Mouse (Mus musculus) telencephalon, adult 2 months (tissue): Measurements from ENCODE around the gene Gm128.
"Not testable (repeated sequence)": the region's sequence is repeated elsewhere in the genome, so short reads cannot be mapped to it uniquely, and the experiment has no call there.

ENCODE experiments used
- DNase-seq: peaks from one replicate; pipeline ENCODE4 v3.0.0-alpha.2; 2011; ENCODE audit warnings: low read depth, low spot score

Gm128 gene

DNA sequence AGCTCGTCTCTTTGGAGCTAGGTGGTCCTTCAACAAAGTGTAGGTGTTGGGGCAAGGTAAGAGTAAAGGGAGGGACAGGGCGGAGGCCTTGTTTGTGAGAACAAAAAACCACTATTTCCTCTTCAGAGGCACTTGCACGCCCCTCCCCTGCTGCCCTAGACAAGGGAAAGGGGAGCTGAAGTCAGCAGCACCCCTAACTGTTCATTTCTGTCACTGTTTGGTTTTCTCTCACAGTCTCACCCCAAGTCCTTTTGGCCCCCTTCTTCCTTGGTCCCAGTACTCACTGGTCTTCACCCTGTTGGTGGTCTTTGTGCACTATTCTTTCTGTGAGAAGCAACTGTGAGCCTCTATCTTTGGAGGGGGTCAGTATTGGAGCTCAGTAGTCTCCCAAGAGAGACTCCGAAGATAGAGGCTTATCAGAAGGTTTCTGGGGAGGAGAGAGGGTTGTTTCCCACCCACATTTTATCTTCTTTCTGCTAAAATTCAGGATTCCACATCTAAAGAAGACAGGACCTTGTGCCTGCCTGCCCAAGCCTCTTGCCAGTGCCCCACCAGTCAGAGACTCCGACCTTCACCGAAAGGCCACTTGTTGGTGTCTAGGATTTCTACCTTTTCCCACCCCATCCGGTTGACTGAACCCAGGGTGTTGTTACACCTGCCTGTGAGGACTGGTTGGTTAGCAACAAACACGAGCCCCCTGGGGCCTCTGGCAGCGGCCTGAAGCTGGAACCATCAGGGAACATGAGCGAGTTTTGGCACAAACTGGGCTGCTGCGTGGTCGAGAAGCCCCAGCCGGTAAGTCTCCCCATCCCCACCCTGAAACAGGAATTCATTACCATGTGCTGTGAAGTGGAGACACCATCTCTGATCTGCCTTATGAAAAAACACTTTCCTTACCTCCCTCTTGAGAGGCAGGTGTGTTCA, 9.8 kb downstream of the Gm128 start, which contains the start of gene Mllt11:
Mllt11 (minus strand) TSS at position 874 of the 924 bp plus-strand sequence.
- DNase-seq = no peak

DNA sequence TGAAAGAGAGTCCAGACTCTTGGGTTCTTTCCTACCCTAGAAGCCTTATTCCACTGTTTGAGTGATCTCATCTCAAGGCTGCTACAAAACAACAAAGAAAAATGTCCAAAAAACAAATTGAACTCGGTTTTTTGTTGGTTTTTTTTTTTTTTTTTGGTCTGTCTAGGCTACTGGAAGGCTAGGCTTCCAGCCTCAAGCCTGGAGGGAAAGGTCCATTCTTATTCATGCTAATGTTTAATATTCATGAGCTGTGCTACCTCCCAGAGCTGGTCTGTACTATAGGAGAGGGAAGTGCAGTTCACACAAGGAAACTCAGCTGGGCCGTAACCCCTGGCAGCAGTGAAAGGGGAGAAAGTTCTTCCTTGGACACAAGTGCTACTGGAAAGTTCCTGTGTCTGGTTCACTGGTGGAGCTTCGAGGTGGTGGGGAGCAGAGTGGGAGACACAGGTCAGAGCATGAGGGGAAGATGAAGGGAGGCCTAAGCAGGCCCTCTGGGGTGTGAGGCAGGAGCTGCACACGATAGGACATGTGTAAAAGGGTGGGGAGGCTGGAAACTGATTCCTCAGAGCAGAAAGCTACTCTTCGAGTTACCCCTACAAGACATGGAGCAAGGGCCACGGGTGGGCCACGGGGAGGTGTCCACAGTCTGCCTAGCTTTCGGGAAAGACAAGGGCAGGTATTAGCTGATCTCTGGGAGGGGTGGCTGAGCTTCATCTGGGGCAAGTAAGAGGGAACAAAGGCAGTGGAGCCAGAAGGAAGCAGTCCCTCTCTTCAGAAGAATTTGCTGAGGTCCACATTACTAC, 10.7 kb downstream of the Gm128 start:
- DNase-seq = no peak

DNA sequence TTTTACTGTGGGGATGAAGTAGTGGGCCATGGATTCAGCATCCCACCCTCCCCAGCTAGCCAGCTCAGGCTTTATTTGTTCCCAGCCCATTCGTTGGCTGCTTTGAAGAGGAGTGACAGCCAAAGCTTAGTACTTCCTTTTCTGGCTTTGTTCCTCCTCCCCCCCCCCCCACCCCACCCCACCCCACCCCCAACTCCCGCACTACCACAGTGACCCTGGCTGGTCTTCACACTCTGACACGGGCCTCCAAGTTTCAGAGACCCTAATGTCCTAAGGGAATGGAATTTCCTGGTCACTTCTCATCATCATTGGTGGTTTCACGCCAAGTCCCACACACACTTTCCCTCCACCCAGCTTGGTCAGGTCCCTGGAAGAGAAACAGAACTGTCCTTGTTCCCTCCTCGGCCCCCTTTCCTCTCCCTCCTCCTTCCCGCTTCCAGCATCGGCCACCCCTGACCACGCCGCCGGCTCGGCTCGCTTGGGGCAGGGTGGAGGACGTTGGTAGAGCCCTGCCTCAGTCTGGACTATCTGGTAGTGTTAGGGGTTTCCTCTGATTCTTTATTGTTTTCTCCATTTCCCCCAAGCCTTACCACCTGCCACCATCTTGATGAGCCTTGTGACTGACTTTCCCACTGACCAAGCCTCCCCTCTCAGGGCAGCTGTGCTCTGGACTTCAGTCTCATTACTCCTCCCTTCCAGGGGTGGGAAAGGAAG, 11.5 kb downstream of the Gm128 start:
- DNase-seq = no peak

DNA sequence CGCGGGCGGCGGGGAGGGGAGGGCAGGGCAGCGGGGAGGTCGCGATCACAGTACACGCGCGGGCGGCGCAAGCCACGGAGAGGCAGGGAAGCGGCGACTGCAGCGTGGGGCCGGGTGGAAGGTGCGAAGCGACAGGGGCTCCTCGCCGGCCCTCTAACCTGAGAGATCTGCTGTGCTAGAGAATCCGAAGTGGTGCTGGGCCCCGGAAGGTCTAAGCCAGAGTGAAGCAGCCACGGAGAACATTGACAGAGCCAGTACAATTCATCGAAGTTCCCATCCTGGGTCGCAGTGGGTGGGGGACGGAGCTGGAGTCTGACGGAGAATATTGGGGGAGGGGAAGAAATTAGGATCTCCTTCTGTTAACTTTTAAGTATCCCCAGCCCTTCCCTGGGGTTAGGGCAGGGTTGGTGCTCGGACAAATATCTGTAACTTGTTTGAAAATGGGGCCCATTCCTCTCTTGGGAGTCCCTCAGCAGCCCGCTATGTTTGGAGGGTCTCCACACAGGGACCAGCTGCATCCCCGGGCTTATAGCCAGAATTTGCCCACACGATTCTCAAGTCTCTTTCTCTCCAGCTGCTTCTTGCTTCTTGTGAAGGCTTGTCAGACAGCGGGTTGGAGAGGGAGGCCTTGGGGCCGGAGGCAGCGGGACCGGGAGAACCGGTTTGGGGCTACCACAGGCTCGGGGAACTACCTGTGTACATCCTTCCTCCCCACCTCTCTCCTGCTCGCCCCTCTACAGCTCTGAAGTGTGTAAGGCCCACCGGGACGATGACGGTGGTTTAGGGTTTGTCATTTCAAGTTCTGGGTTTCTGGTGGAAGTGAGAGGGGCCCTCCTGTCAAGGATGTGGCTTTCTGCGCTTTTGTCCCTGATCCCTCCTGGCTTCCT, 12.3 kb downstream of the Gm128 start:
- DNase-seq = no peak

DNA sequence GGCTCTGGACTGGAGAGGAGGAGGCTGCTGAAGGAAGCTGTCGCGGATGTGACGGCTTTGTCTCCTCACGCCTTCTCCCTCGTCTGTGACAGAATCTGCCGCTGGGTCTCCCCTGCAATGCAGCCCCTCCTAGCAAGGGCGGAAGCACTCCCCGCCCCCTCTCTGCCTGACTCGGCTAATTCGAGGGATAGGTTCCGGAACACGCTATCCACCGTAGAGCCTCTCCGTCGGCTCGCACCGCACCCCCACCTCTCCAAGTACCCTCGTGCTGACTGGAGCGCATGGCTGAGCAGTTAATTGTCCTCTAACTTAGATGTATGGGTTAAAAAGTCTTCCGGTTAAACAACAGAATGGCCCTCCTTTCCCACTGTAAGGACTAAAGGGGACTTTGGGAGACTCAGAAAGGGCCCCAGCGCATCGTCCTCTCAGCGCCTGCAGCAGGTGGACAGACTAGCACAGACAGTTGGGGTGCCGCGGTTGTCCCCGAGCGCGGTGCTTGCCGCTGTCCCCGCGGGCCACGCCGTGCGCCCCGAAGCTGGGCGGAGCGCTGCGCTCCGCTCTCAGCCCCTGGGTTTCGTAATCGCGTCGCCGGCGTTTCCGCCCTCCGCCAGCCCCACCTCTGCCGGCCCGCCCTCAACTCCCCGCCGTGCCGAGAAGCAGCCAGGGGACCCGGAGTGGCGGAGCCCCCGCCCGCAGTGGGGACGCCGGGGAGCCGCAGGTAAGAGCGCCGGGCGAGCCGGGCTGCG, 13.1 kb downstream of the Gm128 start, which contains the start of gene Cdc42se1:
Cdc42se1 (plus strand) TSS at position 585 of the 746 bp plus-strand sequence.
- peak; percentile 88 for DNase-seq

DNA sequence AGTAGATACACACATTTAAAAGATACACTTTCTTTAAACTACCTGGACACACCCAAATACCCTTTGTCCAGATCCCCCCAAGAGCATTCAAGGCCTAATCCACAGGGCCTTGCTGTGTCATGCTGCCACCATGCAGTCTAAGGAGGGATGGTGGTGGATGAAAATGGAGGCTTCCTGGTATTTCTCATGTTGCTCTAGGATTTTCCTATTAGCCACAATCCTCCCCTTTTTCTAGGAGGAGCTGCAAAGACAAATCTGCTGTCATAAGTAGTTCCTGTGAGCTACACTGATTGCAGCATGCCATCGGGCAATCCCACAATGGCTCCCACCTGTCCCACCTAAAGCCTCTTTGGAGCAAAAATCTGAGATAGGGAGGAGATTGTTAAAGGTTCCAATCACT, 14.2 kb downstream of the Gm128 start:
- no peak for DNase-seq

DNA sequence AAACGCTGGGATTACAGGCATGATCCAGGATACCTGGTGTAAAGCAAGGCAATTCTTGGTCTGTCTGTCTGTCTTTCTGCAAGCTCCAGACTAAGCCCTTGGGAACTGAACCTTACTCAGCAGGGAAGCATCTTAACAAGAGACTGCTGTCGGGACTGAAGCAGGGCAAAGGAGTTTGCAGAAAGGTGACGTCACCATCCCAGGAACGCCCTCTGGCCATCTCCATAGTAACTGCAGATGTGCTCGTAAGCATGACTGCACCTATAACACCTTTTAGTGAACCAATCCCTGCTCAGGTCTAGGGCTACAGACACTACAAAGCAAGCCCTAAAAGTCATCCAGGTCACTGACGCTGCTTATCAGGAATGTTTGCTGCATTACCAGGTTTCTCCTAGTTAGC, 17.1 kb downstream of the Gm128 start:
- no peak for DNase-seq

DNA sequence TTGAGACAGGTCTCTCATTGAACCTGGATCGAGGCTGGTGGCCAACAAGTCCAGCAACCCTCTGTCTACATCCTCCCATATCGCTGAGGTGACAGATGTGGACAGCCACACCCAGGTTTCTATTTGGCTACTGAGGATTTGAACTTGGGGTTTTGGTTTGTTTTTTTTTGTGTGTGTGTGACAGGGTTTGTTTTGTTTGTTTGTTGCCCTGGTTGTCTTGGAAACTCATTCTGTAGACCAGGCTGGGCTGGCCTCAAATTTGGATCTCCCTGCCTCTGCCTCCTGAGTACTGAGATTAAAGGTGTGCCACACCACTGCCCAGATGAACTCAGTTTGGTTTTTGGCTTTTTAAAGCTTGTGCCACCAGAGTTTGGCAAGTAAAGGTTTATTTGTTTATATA, 18.4 kb downstream of the Gm128 start:
- no peak for DNase-seq

DNA sequence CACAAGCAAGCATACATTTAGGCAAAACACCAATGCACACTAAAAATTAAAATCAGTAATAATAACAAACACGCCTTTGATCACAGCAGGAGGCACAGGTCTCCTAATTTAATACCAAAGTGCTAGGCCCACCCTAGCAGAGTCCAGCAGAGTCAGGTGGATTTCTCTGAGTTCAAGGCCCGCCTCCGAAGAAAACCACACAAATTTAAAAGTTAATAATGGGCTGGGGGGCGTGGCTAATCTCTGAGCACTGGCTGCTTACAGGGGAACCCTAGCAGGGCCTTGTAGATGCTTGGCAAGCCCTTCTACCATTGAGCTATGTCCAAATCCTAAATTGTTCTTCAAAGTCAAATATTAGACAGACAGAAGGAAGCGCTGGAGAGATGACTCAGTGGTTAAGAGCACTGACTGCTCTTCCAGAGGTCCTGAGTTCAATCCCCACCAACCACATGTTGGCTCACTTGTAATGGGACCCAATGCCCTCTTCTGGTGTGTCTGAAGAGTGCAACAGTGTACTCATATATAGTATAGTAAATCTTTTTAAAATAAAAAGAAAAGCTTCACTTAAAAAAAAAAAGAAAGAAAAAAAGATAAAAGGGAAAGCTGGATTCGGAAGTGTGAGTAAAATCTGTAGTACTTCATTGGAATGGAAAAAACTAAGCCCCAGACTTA, 22.8 kb downstream of the Gm128 start:
- DNase-seq = no peak

DNA sequence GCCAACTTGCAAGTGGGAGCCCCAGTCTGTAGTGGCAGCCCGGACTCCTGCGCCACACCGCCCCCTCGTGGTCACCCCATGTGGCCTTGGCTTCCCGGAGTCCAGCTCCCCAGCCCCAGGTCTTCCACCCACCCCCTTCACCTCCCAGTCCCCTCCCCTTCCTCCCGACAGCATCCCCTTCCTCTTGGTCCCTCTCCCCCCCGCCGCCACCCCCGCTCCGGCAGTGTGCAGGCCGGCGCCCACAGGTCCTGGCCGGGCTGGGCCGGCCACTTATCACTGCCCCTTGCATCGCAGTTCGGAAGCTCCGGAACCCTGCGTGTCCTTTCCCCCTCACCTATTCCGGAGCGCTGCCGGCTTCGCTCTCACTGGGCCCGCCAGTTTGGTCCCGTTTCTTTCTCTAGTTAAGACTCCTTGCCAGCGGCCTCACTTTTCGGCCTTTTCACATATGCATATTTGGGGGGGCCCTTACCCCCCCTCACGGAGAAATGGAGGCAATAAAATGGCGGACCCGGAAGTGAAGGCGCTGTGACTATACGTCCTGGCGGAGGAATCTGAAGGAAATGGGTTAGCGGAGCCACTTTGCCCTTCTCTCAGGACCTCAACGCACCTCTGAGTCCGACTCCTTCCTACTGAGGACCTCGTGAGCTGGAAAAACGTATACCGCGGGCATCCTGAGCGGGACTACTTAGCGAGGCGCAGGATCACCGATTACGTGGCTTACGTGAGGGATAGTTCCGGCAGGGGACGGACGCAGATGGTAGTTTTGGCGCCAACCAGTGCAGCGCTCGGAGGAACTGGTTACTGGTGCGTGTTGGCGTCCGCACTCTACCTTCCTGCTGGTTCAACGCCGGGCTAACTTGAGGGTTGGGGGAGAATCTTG, 23.9 kb downstream of the Gm128 start, which contains the start of gene Gabpb2:
Gabpb2 (minus strand) TSS at position 662 of the 880 bp plus-strand sequence.
- peak; percentile 89 for DNase-seq

DNA sequence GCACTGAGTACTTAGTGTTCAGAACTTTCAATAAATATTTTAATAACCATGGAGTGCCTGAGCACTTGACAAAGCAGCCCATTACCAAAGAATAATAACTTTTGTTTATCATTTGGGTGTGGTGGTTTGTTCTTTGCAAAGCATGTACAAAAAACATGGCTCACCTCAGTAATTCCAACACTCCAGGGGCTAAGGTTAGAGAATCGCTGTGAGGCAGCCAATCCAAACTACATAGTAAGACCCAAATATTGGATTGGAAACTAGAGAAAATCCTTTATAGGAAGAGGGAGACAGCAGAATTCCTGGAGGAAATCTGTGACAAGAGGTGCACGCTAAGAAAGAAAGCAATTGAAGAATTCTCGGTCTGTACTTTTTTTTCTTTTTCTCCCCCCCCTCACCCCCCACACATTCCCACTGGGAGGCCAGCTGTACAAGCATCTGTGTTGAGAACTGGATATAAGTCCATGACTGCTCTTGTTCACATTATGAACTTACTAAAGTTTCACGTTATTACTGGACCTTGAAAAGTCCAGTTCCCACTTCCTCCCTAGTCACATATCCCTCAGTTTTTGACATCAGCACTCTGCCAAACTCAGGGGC, 24.6 kb downstream of the Gm128 start:
- DNase-seq = no peak

DNA sequence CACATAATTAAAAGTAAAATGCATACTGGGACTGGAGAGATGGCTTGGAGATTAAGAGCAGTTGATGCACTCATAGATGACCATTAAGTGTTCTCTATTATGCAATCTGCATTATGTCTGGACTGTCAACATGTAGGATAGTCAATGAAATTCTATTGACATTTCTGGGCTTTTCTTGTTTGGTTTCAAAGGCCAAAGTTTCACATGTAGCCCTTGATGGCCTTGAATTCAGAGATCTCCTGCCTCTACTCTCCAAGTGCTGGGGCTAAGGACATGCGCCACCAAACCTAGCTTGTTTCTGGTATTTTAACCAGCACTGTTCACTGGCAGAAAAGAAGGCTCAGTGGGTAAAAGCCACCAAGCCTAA, 27.8 kb downstream of the Gm128 start:
- DNase-seq = no peak

DNA sequence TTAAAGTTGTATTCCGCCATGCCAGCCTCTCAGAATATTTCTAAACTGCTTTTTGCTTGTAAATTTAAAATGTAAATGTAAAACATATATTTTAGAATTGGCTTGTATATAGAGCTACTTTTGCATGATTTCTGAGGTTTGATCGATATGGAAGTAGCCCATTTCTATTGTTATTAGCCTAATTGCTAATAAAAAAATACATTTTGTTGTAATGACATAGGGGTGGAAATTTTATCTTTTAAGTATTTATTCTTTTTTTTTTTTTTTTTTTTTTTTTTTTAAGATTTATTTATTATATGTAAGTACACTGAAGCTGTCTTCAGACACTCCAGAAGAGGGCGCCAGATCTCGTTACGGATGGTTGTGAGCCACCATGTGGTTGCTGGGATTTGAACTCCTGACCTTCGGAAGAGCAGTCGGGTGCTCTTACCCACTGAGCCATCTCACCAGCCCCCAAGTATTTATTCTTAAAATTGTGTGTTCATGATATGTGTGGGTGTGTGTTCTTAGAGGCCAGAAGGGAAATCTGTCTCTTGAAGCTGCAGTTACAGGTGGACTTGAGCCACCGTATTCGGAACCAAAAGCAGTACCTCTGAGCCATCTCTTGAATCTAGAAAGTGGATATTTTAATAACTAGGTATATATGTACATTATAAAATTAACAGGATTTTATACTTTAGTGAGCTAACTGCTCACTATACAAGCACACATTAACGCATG, 28.3 kb downstream of the Gm128 start:
- DNase-seq = not testable (repeated sequence)

DNA sequence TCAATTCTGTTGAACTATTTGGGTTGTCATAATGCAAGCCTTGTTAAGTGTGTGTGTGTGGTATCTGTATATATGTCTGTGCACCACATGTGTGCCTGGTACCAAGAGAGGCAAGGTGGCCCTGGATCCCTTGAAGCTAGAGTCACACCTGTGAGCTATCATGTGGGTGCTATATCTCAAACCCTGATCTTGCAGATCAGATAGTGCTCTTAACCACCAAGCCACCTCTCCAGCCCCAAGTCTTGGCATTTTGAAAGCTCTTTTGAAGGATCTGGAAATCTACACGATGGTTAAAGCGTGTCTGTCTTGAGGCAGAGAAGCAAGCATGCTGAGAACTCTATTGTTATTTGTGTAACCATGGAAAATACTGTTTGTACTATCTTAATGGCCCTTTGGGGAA, 30.8 kb downstream of the Gm128 start:
- no peak for DNase-seq

DNA sequence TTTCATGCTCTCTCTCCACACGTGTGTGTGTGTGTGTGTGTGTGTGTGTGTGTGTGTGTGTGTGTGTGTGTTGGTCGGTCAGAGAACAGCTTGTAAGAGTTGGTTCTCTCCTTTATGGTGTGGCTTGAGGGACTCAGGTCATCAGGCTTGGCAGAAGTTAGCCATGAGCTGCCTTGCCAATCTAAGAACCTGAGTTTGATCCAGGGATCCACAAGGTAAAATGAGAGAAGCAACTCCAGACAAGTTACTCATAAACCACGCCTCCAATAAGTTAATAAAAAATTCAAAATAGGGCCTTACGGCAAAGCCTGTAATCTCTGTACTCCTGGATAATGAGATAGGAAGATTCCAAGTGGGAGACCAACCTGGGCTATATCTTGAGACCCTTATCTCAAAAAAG, 33.1 kb downstream of the Gm128 start:
- DNase-seq = no peak

DNA sequence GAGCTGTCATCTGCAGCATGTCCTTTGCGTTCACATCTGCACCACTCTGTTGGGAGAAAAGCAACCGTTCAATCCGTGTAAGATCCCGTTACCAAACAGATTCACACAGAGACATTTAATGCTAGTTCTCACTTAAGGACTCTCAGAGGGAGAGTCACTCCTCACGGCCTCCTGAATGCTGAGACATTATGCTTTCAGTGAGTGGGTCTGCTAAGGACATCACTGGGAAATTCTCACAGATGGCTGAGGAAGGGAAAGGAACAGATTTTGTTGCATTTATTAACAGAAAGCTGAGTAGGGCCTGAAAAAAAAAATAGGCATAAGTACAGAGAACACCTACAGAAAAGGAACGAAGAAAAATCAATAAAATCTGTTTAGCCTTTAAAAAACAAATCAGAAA, 37.5 kb downstream of the Gm128 start:
- DNase-seq = peak; percentile 66

DNA sequence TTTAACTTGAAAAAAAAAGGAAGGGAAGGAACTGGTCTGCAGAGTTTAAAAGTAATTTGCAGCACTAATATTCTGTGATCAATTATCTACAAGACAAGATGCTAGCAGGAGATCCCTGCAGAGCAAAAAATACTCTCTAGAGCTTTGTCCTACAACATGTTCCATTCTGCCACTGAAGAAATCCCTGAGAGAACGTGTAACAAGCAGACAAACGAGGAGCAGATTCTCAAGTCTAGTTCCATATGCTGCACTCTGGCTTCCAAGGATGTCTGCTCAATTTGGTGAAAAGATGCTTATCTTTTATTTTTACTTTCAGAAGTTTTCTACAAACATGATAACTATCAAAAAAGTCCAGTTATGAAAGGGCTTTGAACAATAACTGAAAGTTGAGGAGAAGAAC, 40.8 kb downstream of the Gm128 start:
- peak; percentile 48 for DNase-seq
